Mouse (Mus musculus): ENCODE results near the gene Bak1. TPM values are rescaled to one million over a fixed set of nuclear protein-coding genes. Genes with fewer than 3 reads are reported as not detected.

The Bak1 gene
- polyA plus RNA-seq, 1 experiment = 50.3 TPM

GRCm38 (mm10) chr17:27018555-27019196 is 10.1 kb downstream of the Bak1 start:
- peaks cover 32% of the 10 kb centered on the region for H3K36me3 ChIP-seq (ENCODE audit: control insufficient read depth, insufficient read depth, low read length)
- peak overlapping the region; percentile 11; the same call in 1 of the 2 replicates for H3K27ac ChIP-seq (ENCODE audit: insufficient read depth, low read length)
- TF ChIP-seq POLR2A (IDR thresholded peaks at IDR 0.05; ENCODE audit: low read depth, low read length) = no peak
- no peak for TF ChIP-seq CTCF (IDR thresholded peaks at IDR 0.05; ENCODE audit: extremely low read depth, insufficient read depth, insufficient read length, insufficient replicate concordance)
- DNase-seq (ENCODE audit: low read depth in 1 of 2, low spot score in 2 of 2) = no peak
- 59% methylated on average over 12 of the region's 12 CpGs for WGBS
- H3K27me3 ChIP-seq (ENCODE audit: control insufficient read depth, insufficient read depth, low read length) = no peaks in the 10 kb centered on the region
- H3K4me1 ChIP-seq (ENCODE audit: control insufficient read depth, insufficient read depth, insufficient read length) = peaks cover 3% of the 10 kb centered on the region; the same call in 1 of the 2 replicates
- H3K4me3 ChIP-seq (ENCODE audit: extremely low read depth, insufficient read depth, insufficient read length) = no peak overlapping the region

GRCm38 (mm10) chr17:27017564-27018499 is 11.0 kb downstream of the Bak1 start:
- H3K27ac ChIP-seq (ENCODE audit: insufficient read depth, low read length) = peak overlapping the region; percentile 11; the same call in 1 of the 2 replicates
- H3K4me3 ChIP-seq (ENCODE audit: extremely low read depth, insufficient read depth, insufficient read length) = peak overlapping the region; percentile 65
- H3K4me1 ChIP-seq (ENCODE audit: control insufficient read depth, insufficient read depth, insufficient read length) = peaks cover 3% of the 10 kb centered on the region; the same call in 1 of the 2 replicates
- WGBS = 5% methylated on average over 34 of the region's 34 CpGs
- DNase-seq (ENCODE audit: low read depth in 1 of 2, low spot score in 2 of 2) = peak; percentile 73 to 85
- H3K36me3 ChIP-seq (ENCODE audit: control insufficient read depth, insufficient read depth, low read length) = peaks cover 28% of the 10 kb centered on the region
- H3K27me3 ChIP-seq (ENCODE audit: control insufficient read depth, insufficient read depth, low read length) = no peaks in the 10 kb centered on the region
- TF ChIP-seq CTCF (IDR thresholded peaks at IDR 0.05; ENCODE audit: extremely low read depth, insufficient read depth, insufficient read length, insufficient replicate concordance) = no peak
- no peak for TF ChIP-seq POLR2A (IDR thresholded peaks at IDR 0.05; ENCODE audit: low read depth, low read length)

GRCm38 (mm10) chr17:27012909-27013308 is 15.9 kb downstream of the Bak1 start:
- H3K27ac ChIP-seq (ENCODE audit: insufficient read depth, low read length) = no peak overlapping the region
- DNase-seq (ENCODE audit: low read depth in 1 of 2, low spot score in 2 of 2) = no peak
- no peak overlapping the region for H3K4me3 ChIP-seq (ENCODE audit: extremely low read depth, insufficient read depth, insufficient read length)
- WGBS = 17% methylated on average over 6 of the region's 6 CpGs
- no peaks in the 10 kb centered on the region for H3K36me3 ChIP-seq (ENCODE audit: control insufficient read depth, insufficient read depth, low read length)
- TF ChIP-seq CTCF (IDR thresholded peaks at IDR 0.05; ENCODE audit: extremely low read depth, insufficient read depth, insufficient read length, insufficient replicate concordance) (no peak), POLR2A (IDR thresholded peaks at IDR 0.05; ENCODE audit: low read depth, low read length) (no peak)
- H3K4me1 ChIP-seq (ENCODE audit: control insufficient read depth, insufficient read depth, insufficient read length) = peaks cover 14% of the 10 kb centered on the region; the same call in 1 of the 2 replicates
- no peaks in the 10 kb centered on the region for H3K27me3 ChIP-seq (ENCODE audit: control insufficient read depth, insufficient read depth, low read length)

GRCm38 (mm10) chr17:27011998-27012672 is 16.7 kb downstream of the Bak1 start:
- H3K4me3 ChIP-seq (ENCODE audit: extremely low read depth, insufficient read depth, insufficient read length) = peak overlapping the region; percentile 35; the same call in 1 of the 2 replicates
- 16% methylated on average over 14 of the region's 14 CpGs for WGBS
- no peak for TF ChIP-seq POLR2A (IDR thresholded peaks at IDR 0.05; ENCODE audit: low read depth, low read length)
- H3K4me1 ChIP-seq (ENCODE audit: control insufficient read depth, insufficient read depth, insufficient read length) = peaks cover 14% of the 10 kb centered on the region; the same call in 1 of the 2 replicates
- no peaks in the 10 kb centered on the region for H3K36me3 ChIP-seq (ENCODE audit: control insufficient read depth, insufficient read depth, low read length)
- peak; percentile 69 to 71 for DNase-seq (ENCODE audit: low read depth in 1 of 2, low spot score in 2 of 2)
- H3K27me3 ChIP-seq (ENCODE audit: control insufficient read depth, insufficient read depth, low read length) = no peaks in the 10 kb centered on the region
- no peak overlapping the region for H3K27ac ChIP-seq (ENCODE audit: insufficient read depth, low read length)

- no peak for DNase-seq (ENCODE audit: low read depth in 1 of 2, low spot score in 2 of 2)
- H3K36me3 ChIP-seq (ENCODE audit: control insufficient read depth, insufficient read depth, low read length) = no peaks in the 10 kb centered on the region
- H3K4me3 ChIP-seq (ENCODE audit: extremely low read depth, insufficient read depth, insufficient read length) = no peak overlapping the region
- TF ChIP-seq CTCF (IDR thresholded peaks at IDR 0.05; ENCODE audit: extremely low read depth, insufficient read depth, insufficient read length, insufficient replicate concordance) (no peak), POLR2A (IDR thresholded peaks at IDR 0.05; ENCODE audit: low read depth, low read length) (no peak)
- no peak overlapping the region for H3K27ac ChIP-seq (ENCODE audit: insufficient read depth, low read length)
- WGBS = 90% methylated on average over 10 of the region's 10 CpGs
- H3K4me1 ChIP-seq (ENCODE audit: control insufficient read depth, insufficient read depth, insufficient read length) = peaks cover 14% of the 10 kb centered on the region; the same call in 1 of the 2 replicates
- no peaks in the 10 kb centered on the region for H3K27me3 ChIP-seq (ENCODE audit: control insufficient read depth, insufficient read depth, low read length)
These were observed 17.6 kb downstream of the Bak1 start for GRCm38 (mm10) chr17:27011167-27011566.

- WGBS = 52% methylated on average over 2 of the region's 2 CpGs
- TF ChIP-seq POLR2A (IDR thresholded peaks at IDR 0.05; ENCODE audit: low read depth, low read length) (no peak), CTCF (IDR thresholded peaks at IDR 0.05; ENCODE audit: extremely low read depth, insufficient read depth, insufficient read length, insufficient replicate concordance) (no peak)
- peaks cover 14% of the 10 kb centered on the region; the same call in 1 of the 2 replicates for H3K4me1 ChIP-seq (ENCODE audit: control insufficient read depth, insufficient read depth, insufficient read length)
- no peak for DNase-seq (ENCODE audit: low read depth in 1 of 2, low spot score in 2 of 2)
- no peaks in the 10 kb centered on the region for H3K27me3 ChIP-seq (ENCODE audit: control insufficient read depth, insufficient read depth, low read length)
- no peak overlapping the region for H3K27ac ChIP-seq (ENCODE audit: insufficient read depth, low read length)
- no peaks in the 10 kb centered on the region for H3K36me3 ChIP-seq (ENCODE audit: control insufficient read depth, insufficient read depth, low read length)
- no peak overlapping the region for H3K4me3 ChIP-seq (ENCODE audit: extremely low read depth, insufficient read depth, insufficient read length)
These were observed 20.5 kb downstream of the Bak1 start for GRCm38 (mm10) chr17:27008277-27008676.
